In the genomic region with DNA sequence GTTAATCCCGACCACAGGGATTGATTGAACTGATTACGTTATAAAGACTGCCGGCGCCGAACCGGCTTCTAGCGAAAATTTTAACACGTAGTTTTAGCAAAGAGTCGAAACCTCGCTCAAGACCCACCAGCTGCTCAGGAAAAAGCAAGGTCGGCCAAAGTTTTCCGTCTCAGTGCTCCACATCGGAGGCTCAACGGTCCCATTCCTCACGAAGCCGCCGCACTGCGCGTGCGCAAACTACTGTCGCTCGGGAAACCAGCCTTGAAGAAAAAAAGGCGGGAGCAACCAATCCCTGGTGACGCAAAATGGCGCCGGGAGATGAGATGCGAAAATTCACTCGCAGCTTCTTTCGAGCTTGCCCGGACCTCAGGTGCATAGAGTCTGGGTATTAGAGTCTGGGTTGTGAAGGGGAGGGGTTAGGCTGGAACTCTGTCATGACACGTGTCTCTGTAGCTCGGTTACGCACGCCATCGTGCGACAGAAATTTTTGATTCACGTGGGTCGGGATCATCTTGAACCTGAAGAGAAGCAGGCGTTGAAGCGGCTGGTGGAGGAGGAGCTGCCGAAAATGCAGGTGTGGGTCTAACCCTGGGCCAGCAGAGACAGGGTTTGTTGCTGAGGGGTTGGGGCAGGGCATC, we compare ENCODE assay signal across 8 mouse cellular contexts. TPM values are rescaled to one million over a fixed set of nuclear protein-coding genes. Genes with fewer than 3 reads are reported as not detected.
A peak's percentile ranks its signal among the peaks of the same experiment; 100 is the strongest.
DNase-seq lines count a peak whose midpoint lies in the region; ATAC-seq and TF ChIP-seq lines count a peak whose summit lies in the region.

A gene (minus strand): TSS at position 231 of the 638 bp plus-strand sequence.

- TF ChIP-seq EP300 in liver, embryonic 14.5 days (IDR thresholded peaks at IDR 0.05; ENCODE audit: low read depth) = no peak
- TF ChIP-seq EP300 in stomach, postnatal 0 days (optimal IDR thresholded peaks at IDR 0.05) = no peak

- WGBS in forebrain, embryonic 10.5 days = under 1% methylated on average over 41 of the region's 41 CpGs
- WGBS in heart, embryonic 15.5 days = under 1% methylated on average over 41 of the region's 41 CpGs
- WGBS in liver, embryonic 14.5 days (ENCODE audit: insufficient replicate concordance) = under 1% methylated on average over 41 of the region's 41 CpGs
- under 1% methylated on average over 41 of the region's 41 CpGs for WGBS in neural tube, embryonic 11.5 days
- under 1% methylated on average over 41 of the region's 41 CpGs for WGBS in stomach, postnatal 0 days

- TF ChIP-seq CTCF in liver, embryonic 14.5 days (IDR thresholded peaks at IDR 0.05; ENCODE audit: low read depth) = 0 out of 2 replicates have a peak, but pooled peaks have one; percentile 5
- peak; percentile 30; the same call in 1 of the 2 replicates for TF ChIP-seq CTCF in stomach, postnatal 0 days (IDR thresholded peaks at IDR 0.05; ENCODE audit: low read depth)

- peak within 1 kb of the TSS; percentile 93 for H3K27ac ChIP-seq in forebrain, embryonic 10.5 days
- peak within 1 kb of the TSS; percentile 84 for H3K27ac ChIP-seq in heart, embryonic 15.5 days
- peak within 1 kb of the TSS; percentile 58 for H3K27ac ChIP-seq in liver, embryonic 14.5 days
- peak within 1 kb of the TSS; percentile 78 for H3K27ac ChIP-seq in neural tube, embryonic 11.5 days (ENCODE audit: low read depth, low read length)
- H3K27ac ChIP-seq in stomach, postnatal 0 days (replicated peaks) = peak within 1 kb of the TSS; percentile 35

- peaks cover 82% of the 10 kb centered on the region for H3K36me3 ChIP-seq in forebrain, embryonic 10.5 days (replicated peaks)
- H3K36me3 ChIP-seq in heart, embryonic 15.5 days = peaks cover 45% of the 10 kb centered on the region; the same call in 1 of the 2 replicates
- peaks cover 36% of the 10 kb centered on the region for H3K36me3 ChIP-seq in liver, embryonic 14.5 days (replicated peaks; ENCODE audit: control insufficient read depth, insufficient read depth, low read depth)
- peaks cover 15% of the 10 kb centered on the region for H3K36me3 ChIP-seq in neural tube, embryonic 11.5 days (ENCODE audit: control insufficient read depth, insufficient read depth, low read length)
- H3K36me3 ChIP-seq in stomach, postnatal 0 days (ENCODE audit: control insufficient read depth, insufficient read depth, low read length) = peaks cover 10% of the 10 kb centered on the region

- H3K4me2 ChIP-seq in heart, embryonic 15.5 days = peak within 1 kb of the TSS; percentile 76
- H3K4me2 ChIP-seq in liver, embryonic 14.5 days (ENCODE audit: low read depth) = peak within 1 kb of the TSS; percentile 99
- H3K4me2 ChIP-seq in neural tube, embryonic 11.5 days (ENCODE audit: low read depth) = peak within 1 kb of the TSS; percentile 85
- H3K4me2 ChIP-seq in stomach, postnatal 0 days (replicated peaks; ENCODE audit: low read depth) = peak within 1 kb of the TSS; percentile 55

- ATAC-seq in CD4-positive, CD25-positive, alpha-beta regulatory T cell, adult 4 months = peak; percentile 69
- peak; percentile 72 for ATAC-seq in heart, embryonic 15.5 days (replicated peaks; ENCODE audit: insufficient number of reproducible peaks, insufficient read depth, low FRiP score, low read depth)
- peak; percentile 77; the same call in 1 of the 2 replicates for ATAC-seq in liver, embryonic 14.5 days (ENCODE audit: insufficient read depth)
- ATAC-seq in neural tube, embryonic 11.5 days (ENCODE audit: insufficient read depth, low FRiP score, low TSS enrichment) = peak; percentile 56
- ATAC-seq in stomach, postnatal 0 days (ENCODE audit: low FRiP score, low TSS enrichment) = peak; percentile 74

- H3K9ac ChIP-seq in heart, embryonic 15.5 days = peak within 1 kb of the TSS; percentile 64
- H3K9ac ChIP-seq in liver, embryonic 14.5 days (replicated peaks) = peak within 1 kb of the TSS; percentile 83
- peak within 1 kb of the TSS; percentile 70 for H3K9ac ChIP-seq in neural tube, embryonic 11.5 days (ENCODE audit: low read length)
- peak within 1 kb of the TSS; percentile 65 for H3K9ac ChIP-seq in stomach, postnatal 0 days (ENCODE audit: low read length)

- peak; percentile 93 for DNase-seq in c-Kit-negative CD71-positive TER-119-positive erythroid progenitor cells, embryonic 14.5 days (ENCODE audit: low read depth, low spot score)
- DNase-seq in forebrain, embryonic 10.5 days (ENCODE audit: extremely low spot score, low spot score) = peak; percentile 93
- DNase-seq in kidney, postnatal 25 days = peak; percentile 97
- peak; percentile 88 to 92 (median 90) for DNase-seq in liver, embryonic 14.5 days (ENCODE audit: low read depth in 3 of 3, low spot score in 3 of 3)
- DNase-seq in neural tube, embryonic 11.5 days (ENCODE audit: low spot score) = peak; percentile 97
- DNase-seq in stomach, postnatal 0 days (ENCODE audit: low spot score) = peak; percentile 94

- H3K9me3 ChIP-seq in forebrain, embryonic 10.5 days = no peaks in the 10 kb centered on the region
- H3K9me3 ChIP-seq in heart, embryonic 15.5 days (replicated peaks) = no peaks in the 10 kb centered on the region
- H3K9me3 ChIP-seq in liver, embryonic 14.5 days (ENCODE audit: control insufficient read depth, low read length) = no peaks in the 10 kb centered on the region
- no peaks in the 10 kb centered on the region for H3K9me3 ChIP-seq in neural tube, embryonic 11.5 days (ENCODE audit: control insufficient read depth, low read length)
- H3K9me3 ChIP-seq in stomach, postnatal 0 days (ENCODE audit: control insufficient read depth, low read length) = no peaks in the 10 kb centered on the region

- H3K4me1 ChIP-seq in forebrain, embryonic 10.5 days = peaks cover 43% of the 10 kb centered on the region
- peaks cover 30% of the 10 kb centered on the region for H3K4me1 ChIP-seq in heart, embryonic 15.5 days (replicated peaks)
- H3K4me1 ChIP-seq in liver, embryonic 14.5 days (replicated peaks; ENCODE audit: control insufficient read depth in 2 of 2, insufficient read depth in 2 of 2, low read length in 1 of 2) = peaks cover 14 to 20% of the 10 kb centered on the region in 2 experiments
- peaks cover 22% of the 10 kb centered on the region for H3K4me1 ChIP-seq in neural tube, embryonic 11.5 days (ENCODE audit: control insufficient read depth, insufficient read depth, low read length)
- H3K4me1 ChIP-seq in stomach, postnatal 0 days (replicated peaks; ENCODE audit: control insufficient read depth, insufficient read depth) = peaks cover 5% of the 10 kb centered on the region; the same call in 1 of the 2 replicates

- no peaks in the 10 kb centered on the region for H3K27me3 ChIP-seq in forebrain, embryonic 10.5 days (ENCODE audit: poor library complexity, severe bottlenecking)
- no peaks in the 10 kb centered on the region for H3K27me3 ChIP-seq in heart, embryonic 15.5 days
- no peaks in the 10 kb centered on the region for H3K27me3 ChIP-seq in liver, embryonic 14.5 days (ENCODE audit: control insufficient read depth, insufficient read depth, low read length)
- no peaks in the 10 kb centered on the region for H3K27me3 ChIP-seq in neural tube, embryonic 11.5 days (ENCODE audit: control insufficient read depth, insufficient read depth, low read length)
- no peaks in the 10 kb centered on the region for H3K27me3 ChIP-seq in stomach, postnatal 0 days (ENCODE audit: control insufficient read depth, insufficient read depth, low read length)

- H3K4me3 ChIP-seq in forebrain, embryonic 10.5 days = peak within 1 kb of the TSS; percentile 72
- peak within 1 kb of the TSS; percentile 67 for H3K4me3 ChIP-seq in heart, embryonic 15.5 days
- peak within 1 kb of the TSS; percentile 80 to 95 for H3K4me3 ChIP-seq in liver, embryonic 14.5 days (ENCODE audit: insufficient read depth in 1 of 2, low read depth in 2 of 2, low read length in 2 of 2)
- peak within 1 kb of the TSS; percentile 60 for H3K4me3 ChIP-seq in neural tube, embryonic 11.5 days (ENCODE audit: low read depth, low read length)
- peak within 1 kb of the TSS; percentile 67 for H3K4me3 ChIP-seq in stomach, postnatal 0 days (ENCODE audit: low read depth, low read length)

RNA-seq across cellular contexts. Expression of the gene that starts here (rescaled TPM):
- polyA plus RNA-seq in CD4-positive, CD25-positive, alpha-beta regulatory T cell, adult 4 months (2017; shearing (Covaris generic)) = 10 to 100 TPM; 53.9 to 55.7 TPM
- 110 and 117 TPM in 2 replicates for polyA plus RNA-seq in forebrain, embryonic 10.5 days (2016; fragmentation: Nextera tagmentation; extraction: Ambion mirVana)
- 50.4 and 56.9 TPM in 2 replicates for polyA plus RNA-seq in heart, embryonic 15.5 days (2015; fragmentation: Nextera tagmentation; extraction: Ambion mirVana)
- polyA plus RNA-seq in liver, embryonic 14.5 days (2012; rRNA removed) = 22.7 and 25.1 TPM in 2 replicates
- 36.6 and 40.6 TPM in 2 replicates for polyA plus RNA-seq in liver, embryonic 14.5 days (2014; fragmentation: Nextera tagmentation; extraction: Ambion mirVana)
- 91.8 and 96.3 TPM in 2 replicates for polyA plus RNA-seq in neural tube, embryonic 11.5 days (2014; fragmentation: Nextera tagmentation; extraction: Ambion mirVana)
- 31.0 and 34.4 TPM in 2 replicates for polyA plus RNA-seq in stomach, postnatal 0 days (2015; fragmentation: Nextera tagmentation; extraction: Ambion mirVana)

Comparison
In these comparisons a context has a peak if more than half of its experiments do, and no peak if none do; other contexts are left out.
1. Peak in every context shown above with its lines: DNase-seq, ATAC-seq, H3K4me3 ChIP-seq and H3K27ac ChIP-seq.
2. H3K27ac ChIP-seq: peak in every context shown above with its lines; median percentile 93 in forebrain, embryonic 10.5 days; 84 in heart, embryonic 15.5 days; 78 in neural tube, embryonic 11.5 days; 58 in liver, embryonic 14.5 days; 35 in stomach, postnatal 0 days.